Mouse (Mus musculus): ENCODE results near the gene Zbtb5.
"Not testable (repeated sequence)": the region's sequence is repeated elsewhere in the genome, so short reads cannot be mapped to it uniquely, and the experiment has no call there.

Zbtb5 gene

GRCm38 (mm10) chr4:45012105-45012975 is at the start of gene Zbtb5:
Gene Zbtb5, minus strand, starts transcription at chr4:45012412.
- DNase-seq (ENCODE audit: inconsistent age in 2 of 2, low spot score in 1 of 2), result peak; percentile 100

- DNase-seq (ENCODE audit: inconsistent age in 2 of 2, low spot score in 1 of 2), result peak in 1 of 2 experiments; percentile 32
Observed at GRCm38 (mm10) chr4:45055451-45055850, 43.2 kb upstream of the Zbtb5 start.

- peak in 1 of 2 experiments; percentile 52 for DNase-seq (ENCODE audit: inconsistent age in 2 of 2, low spot score in 1 of 2)
Observed at GRCm38 (mm10) chr4:45054862-45055261, 42.6 kb upstream of the Zbtb5 start.

- no peak for DNase-seq (ENCODE audit: inconsistent age in 2 of 2, low spot score in 1 of 2)
Observed at GRCm38 (mm10) chr4:45047956-45048355, 35.7 kb upstream of the Zbtb5 start.

- DNase-seq (ENCODE audit: inconsistent age in 2 of 2, low spot score in 1 of 2), result no peak
Observed at GRCm38 (mm10) chr4:45047286-45047887, 35.2 kb upstream of the Zbtb5 start.

GRCm38 (mm10) chr4:45046679-45047078 is 34.5 kb upstream of the Zbtb5 start:
- DNase-seq (ENCODE audit: inconsistent age in 2 of 2, low spot score in 1 of 2), result no peak

GRCm38 (mm10) chr4:45040795-45041194 is 28.6 kb upstream of the Zbtb5 start:
- DNase-seq (ENCODE audit: inconsistent age in 2 of 2, low spot score in 1 of 2), result no peak

GRCm38 (mm10) chr4:45039546-45039945 is 27.3 kb upstream of the Zbtb5 start:
- not testable (repeated sequence) for DNase-seq (ENCODE audit: inconsistent age in 2 of 2, low spot score in 1 of 2)

GRCm38 (mm10) chr4:45038879-45039278 is 26.7 kb upstream of the Zbtb5 start:
- peak in 1 of 2 experiments; percentile 60 for DNase-seq (ENCODE audit: inconsistent age in 2 of 2, low spot score in 1 of 2)

- no peak for DNase-seq (ENCODE audit: inconsistent age in 2 of 2, low spot score in 1 of 2)
Observed at GRCm38 (mm10) chr4:45037455-45038410, 25.5 kb upstream of the Zbtb5 start.

- DNase-seq (ENCODE audit: inconsistent age in 2 of 2, low spot score in 1 of 2), result peak in 1 of 2 experiments; percentile 61
Observed at GRCm38 (mm10) chr4:45036571-45036970, 24.4 kb upstream of the Zbtb5 start.

GRCm38 (mm10) chr4:45036048-45036447 is 23.8 kb upstream of the Zbtb5 start:
- DNase-seq (ENCODE audit: inconsistent age in 2 of 2, low spot score in 1 of 2), result no peak

- DNase-seq (ENCODE audit: inconsistent age in 2 of 2, low spot score in 1 of 2), result peak; percentile 75 to 86
Observed at GRCm38 (mm10) chr4:45034693-45035628, 22.7 kb upstream of the Zbtb5 start.

- DNase-seq (ENCODE audit: inconsistent age in 2 of 2, low spot score in 1 of 2), result no peak
Observed at GRCm38 (mm10) chr4:45032586-45032985, 20.4 kb upstream of the Zbtb5 start.

- DNase-seq (ENCODE audit: inconsistent age in 2 of 2, low spot score in 1 of 2), result no peak
Observed at GRCm38 (mm10) chr4:45026459-45026858, 14.2 kb upstream of the Zbtb5 start.

- DNase-seq (ENCODE audit: inconsistent age in 2 of 2, low spot score in 1 of 2), result peak in 1 of 2 experiments; percentile 48
Observed at GRCm38 (mm10) chr4:45019009-45019408, 6.8 kb upstream of the Zbtb5 start.

GRCm38 (mm10) chr4:45018452-45018980 is 6.3 kb upstream of the Zbtb5 start, which contains the start of gene Polr1e:
Gene Polr1e, plus strand, starts transcription at chr4:45018583.
- DNase-seq (ENCODE audit: inconsistent age in 2 of 2, low spot score in 1 of 2), result peak; percentile 94 to 98

- DNase-seq (ENCODE audit: inconsistent age in 2 of 2, low spot score in 1 of 2), result peak in 1 of 2 experiments; percentile 89
Observed at GRCm38 (mm10) chr4:45015615-45016014, 3.4 kb upstream of the Zbtb5 start.

- DNase-seq (ENCODE audit: inconsistent age in 2 of 2, low spot score in 1 of 2), result no peak
Observed at GRCm38 (mm10) chr4:45013537-45013936, 1.3 kb upstream of the Zbtb5 start.

GRCm38 (mm10) chr4:45013031-45013431 is 819 bp upstream of the Zbtb5 start:
- no peak for DNase-seq (ENCODE audit: inconsistent age in 2 of 2, low spot score in 1 of 2)
